Mouse (Mus musculus) forebrain, embryonic 14.5 days (tissue): Measurements from ENCODE around the gene Bcr. TPM values are rescaled to one million over a fixed set of nuclear protein-coding genes. Genes with fewer than 3 reads are reported as not detected.
A peak's percentile ranks its signal among the peaks of the same experiment; 100 is the strongest.

Experiments used
- ATAC-seq: fragments of 200-750 bp; cut with Nextera tagmentation; 2 replicates; pipeline ENCODE4 v1.8.0; 2017; ENCODE audit warnings: mild to moderate bottlenecking, moderate library complexity
- DNase-seq: peaks from one replicate; pipeline ENCODE4 v3.0.0-alpha.2; 2015; ENCODE audit warnings: low spot score
- H3K27ac ChIP-seq: fragments of 300-500 bp; sonication (generic); 2 replicates; pipeline ENCODE4 v1.5.1; 2014; ENCODE audit warnings: low read depth, mild to moderate bottlenecking, control low read depth, low read length, moderate library complexity
- H3K27me3 ChIP-seq: fragments of 300-500 bp; sonication (generic); replicated peaks from 2 replicates; pipeline ENCODE4 v1.6.1; 2014; ENCODE audit warnings: low read length, control low read depth, mixed read lengths; ENCODE audit not compliant: control insufficient read depth, insufficient read depth
- H3K36me3 ChIP-seq: fragments of 300-500 bp; sonication (generic); 2 replicates; pipeline ENCODE4 v1.6.1; 2014; ENCODE audit warnings: low read length, control low read depth; ENCODE audit not compliant: control insufficient read depth, insufficient read depth
- H3K4me1 ChIP-seq: fragments of 300-500 bp; sonication (generic); 2 replicates; pipeline ENCODE4 v1.6.1; 2014; ENCODE audit warnings: antibody characterized with exemption, low read length, control low read depth; ENCODE audit not compliant: control insufficient read depth, insufficient read depth
- H3K4me2 ChIP-seq: fragments of 300-500 bp; sonication (generic); 2 replicates; pipeline ENCODE4 v1.6.1; 2014; ENCODE audit warnings: mild to moderate bottlenecking, control low read depth, low read length
- H3K4me3 ChIP-seq: fragments of 300-500 bp; sonication (generic); 2 replicates; pipeline ENCODE4 v1.5.1; 2014; ENCODE audit warnings: low read depth, low read length, control low read depth
- H3K9ac ChIP-seq: fragments of 300-500 bp; sonication (generic); 2 replicates; pipeline ENCODE4 v1.6.1; 2014; ENCODE audit warnings: mild to moderate bottlenecking, low read length, control low read depth, moderate library complexity
- H3K9me3 ChIP-seq: fragments of 300-500 bp; sonication (generic); replicated peaks from 2 replicates; pipeline ENCODE4 v1.6.1; 2016; ENCODE audit warnings: low read length, control low read depth, mixed read lengths; ENCODE audit not compliant: control insufficient read depth
- WGBS: fragments of 180-500 bp; shearing (Covaris S2); extraction: QIAGEN DNeasy Blood & Tissue Kit; methylation state at CpG from one replicate; pipeline ENCODE4 v1.1.7; 2014; 5-methylcytosine and 5-hydroxymethylcytosine counted together
- polyA plus RNA-seq: library from polyadenylated mRNA; unstranded; fragments of >200 nt; fragmentation: Nextera tagmentation; extraction: Ambion mirVana; gene quantifications from 2 replicates; pipeline ENCODE4 v1.2.1, GENCODE M21; 2014

The Bcr gene
- polyA plus RNA-seq, result 12.6 and 12.8 TPM in 2 replicates

DNA sequence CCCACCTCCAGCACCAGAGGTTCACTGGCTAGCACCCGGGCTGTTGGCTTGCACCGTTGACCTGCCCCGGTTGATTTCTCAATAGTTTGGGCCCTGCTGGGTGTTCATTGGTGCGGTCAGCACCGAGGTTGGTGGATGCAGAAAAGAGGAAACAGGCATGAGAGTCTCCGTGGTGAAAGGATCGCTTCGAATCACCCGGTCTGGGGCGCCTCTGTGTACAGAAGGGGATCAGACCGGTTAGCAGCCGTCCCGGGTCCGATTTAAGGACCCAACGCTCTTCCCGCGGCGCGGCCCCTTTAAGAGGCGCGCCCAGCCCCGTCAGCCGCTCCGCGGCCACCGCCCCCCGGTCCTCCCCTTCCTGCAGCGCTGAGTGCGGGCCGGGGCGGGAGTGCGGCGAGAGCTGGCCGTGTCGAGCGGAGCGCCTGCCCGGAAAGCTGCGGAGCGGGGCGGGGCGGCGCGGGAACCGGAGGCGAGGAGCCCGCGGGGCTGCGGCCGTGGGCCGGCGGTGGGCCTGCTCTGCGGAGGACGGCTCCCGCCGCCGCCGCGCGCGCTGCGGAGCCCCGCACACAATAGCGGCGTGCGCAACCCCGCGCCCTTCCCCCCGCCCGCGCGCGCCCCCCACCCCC, at the start of gene Bcr:
Gene Bcr (plus strand): TSS at position 376 of the 626 bp plus-strand sequence.
- Histone ChIP-seq H3K9me3 (no peaks in the 10 kb centered on the region), H3K27me3 (no peaks in the 10 kb centered on the region), H3K27ac (peak within 1 kb of the TSS; percentile 87), H3K4me2 (peak within 1 kb of the TSS; percentile 93), H3K9ac (peak within 1 kb of the TSS; percentile 86), H3K4me1 (peaks cover 43% of the 10 kb centered on the region), H3K4me3 (peak within 1 kb of the TSS; percentile 92), H3K36me3 (no peaks in the 10 kb centered on the region)
- ATAC-seq, result peak; percentile 89
- under 1% methylated on average over 36 of the region's 73 CpGs for WGBS
- DNase-seq, result peak; percentile 88

DNA sequence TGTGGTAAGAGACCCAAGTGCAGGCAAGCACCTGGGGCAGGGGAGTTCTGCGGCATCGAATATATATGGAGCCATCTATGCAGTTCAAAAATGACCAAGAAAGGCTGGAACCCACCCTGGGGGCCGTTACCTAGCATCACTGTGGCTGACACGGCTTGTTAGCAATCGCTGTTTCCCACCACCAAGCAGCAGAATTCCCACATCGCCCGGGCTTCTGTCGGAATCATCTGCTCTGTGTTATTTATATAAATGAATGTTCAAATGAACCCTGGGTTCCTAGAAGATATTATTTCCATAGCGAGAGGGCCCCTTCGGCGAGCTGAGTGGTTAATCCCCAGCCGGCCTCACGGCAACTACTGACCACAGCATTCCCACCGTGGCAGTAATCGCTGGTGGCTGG, 49.7 kb upstream of the Bcr start:
- H3K4me3 ChIP-seq, result no peak overlapping the region

DNA sequence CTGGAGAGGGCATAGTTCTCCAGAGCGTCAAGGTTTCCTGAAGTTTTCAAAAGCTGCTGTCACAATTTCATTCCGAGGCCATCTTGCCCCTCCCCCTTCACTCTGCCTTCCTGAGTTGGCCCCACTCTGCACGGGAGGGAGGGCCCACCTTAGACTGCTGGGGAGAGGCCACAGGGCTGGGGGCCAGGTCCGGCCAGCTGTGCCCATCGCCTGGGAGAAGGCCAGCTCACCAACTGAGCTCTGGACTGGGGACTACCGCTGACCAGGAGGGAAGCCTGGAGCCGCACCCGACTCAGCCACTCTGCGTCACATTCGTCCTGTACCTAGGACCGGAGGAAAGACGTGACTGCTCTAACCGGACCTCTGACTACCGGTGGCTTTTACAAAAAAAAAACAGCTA, 44.9 kb upstream of the Bcr start:
- no peak overlapping the region for H3K27ac ChIP-seq
- DNase-seq, result no peak
- H3K27me3 ChIP-seq, result no peaks in the 10 kb centered on the region
- 0 out of 2 replicates have a peak, but pooled peaks have one; percentile 16 for ATAC-seq
- WGBS, result 72% methylated on average over 14 of the region's 14 CpGs
- H3K36me3 ChIP-seq, result peaks cover 7% of the 10 kb centered on the region; the same call in 1 of the 2 replicates
- no peak overlapping the region for H3K9ac ChIP-seq
- no peaks in the 10 kb centered on the region for H3K4me1 ChIP-seq
- H3K9me3 ChIP-seq, result no peaks in the 10 kb centered on the region
- H3K4me3 ChIP-seq, result no peak overlapping the region
- no peak overlapping the region for H3K4me2 ChIP-seq

More for the DNA sequence above, 49.7 kb upstream of the Bcr start:
- DNase-seq, result no peak
- no peaks in the 10 kb centered on the region for H3K4me1 ChIP-seq
- no peaks in the 10 kb centered on the region for H3K9me3 ChIP-seq
- H3K27me3 ChIP-seq, result no peaks in the 10 kb centered on the region
- no peak overlapping the region for H3K27ac ChIP-seq
- H3K36me3 ChIP-seq, result peaks cover 7% of the 10 kb centered on the region; the same call in 1 of the 2 replicates
- WGBS, result 89% methylated on average over 15 of the region's 15 CpGs
- no peak overlapping the region for H3K9ac ChIP-seq
- ATAC-seq, result no peak
- no peak overlapping the region for H3K4me2 ChIP-seq

DNA sequence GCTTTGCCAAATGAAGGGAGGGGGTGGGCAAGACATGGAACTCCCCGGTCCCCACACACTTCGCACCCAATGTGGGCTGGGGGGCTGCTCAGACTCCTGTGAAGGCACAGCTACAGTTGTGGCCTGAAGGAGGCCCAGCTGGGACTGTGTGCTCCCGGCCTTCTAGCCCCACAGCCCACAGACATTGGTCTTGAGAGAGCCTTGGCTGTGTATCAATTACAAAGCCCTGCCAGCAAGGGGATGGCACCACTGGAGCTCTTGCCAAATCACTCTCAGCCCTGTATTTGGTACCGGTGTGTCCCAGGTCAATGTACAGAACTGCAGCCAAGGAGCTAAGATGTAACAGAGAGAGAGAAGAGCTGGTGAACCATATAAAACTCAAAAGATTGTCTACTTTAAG, 43.9 kb upstream of the Bcr start:
- ATAC-seq, result 0 out of 2 replicates have a peak, but pooled peaks have one; percentile 27
- Histone ChIP-seq H3K4me2 (no peak overlapping the region), H3K9ac (no peak overlapping the region), H3K36me3 (peaks cover 7% of the 10 kb centered on the region; the same call in 1 of the 2 replicates), H3K4me1 (no peaks in the 10 kb centered on the region), H3K4me3 (no peak overlapping the region), H3K27ac (no peak overlapping the region), H3K27me3 (no peaks in the 10 kb centered on the region), H3K9me3 (no peaks in the 10 kb centered on the region)
- WGBS, result 73% methylated on average over 4 of the region's 4 CpGs
- DNase-seq, result no peak

DNA sequence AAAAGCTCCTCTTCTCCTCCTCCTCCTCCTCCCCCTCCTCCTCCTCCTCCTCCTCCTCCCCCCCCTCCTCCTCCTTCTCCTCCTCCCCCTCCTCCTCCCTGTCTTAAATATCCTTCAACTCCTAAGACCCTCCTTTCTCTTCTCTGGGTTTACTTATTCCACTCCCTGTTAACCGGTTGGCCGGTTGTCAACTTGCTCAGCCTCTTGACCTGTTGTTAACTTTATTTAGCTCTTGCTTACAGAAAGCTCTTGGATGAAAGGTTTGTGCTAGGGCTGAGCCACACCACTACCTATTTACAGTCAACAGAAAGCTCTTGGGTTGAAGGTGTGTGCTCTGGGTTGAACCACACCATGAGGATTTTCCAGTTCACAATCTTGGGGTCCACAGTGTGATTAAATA, 40.1 kb upstream of the Bcr start:
- H3K27ac ChIP-seq, result no peak overlapping the region
- no peak overlapping the region for H3K9ac ChIP-seq
- ATAC-seq (no peak), DNase-seq (no peak)
- H3K4me3 ChIP-seq, result no peak overlapping the region
- H3K9me3 ChIP-seq, result no peaks in the 10 kb centered on the region
- H3K4me2 ChIP-seq, result no peak overlapping the region
- no peaks in the 10 kb centered on the region for H3K27me3 ChIP-seq
- WGBS, result 59% methylated on average over 2 of the region's 2 CpGs
- H3K36me3 ChIP-seq, result peaks cover 3% of the 10 kb centered on the region; the same call in 1 of the 2 replicates
- no peaks in the 10 kb centered on the region for H3K4me1 ChIP-seq

DNA sequence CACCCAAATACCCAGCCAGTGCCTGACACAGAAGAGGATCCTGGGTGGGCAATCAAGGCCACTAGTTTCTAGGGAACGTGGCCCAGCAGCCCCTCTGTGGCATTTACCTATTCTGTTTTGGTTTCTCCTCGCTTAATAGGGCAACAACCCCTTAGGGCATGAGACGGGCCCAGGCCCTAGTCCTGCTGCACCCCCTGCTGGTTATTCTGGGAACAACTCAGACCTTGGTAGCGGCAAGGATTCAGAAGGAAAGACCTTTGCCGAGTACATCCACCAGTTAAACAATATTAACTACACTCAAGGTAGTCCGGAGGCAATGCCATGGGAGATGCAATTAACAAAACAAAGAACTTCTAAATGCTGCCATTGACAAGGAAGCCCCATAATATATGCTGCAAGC, 39.3 kb upstream of the Bcr start:
- WGBS, result 12% methylated on average over 6 of the region's 6 CpGs
- peak; percentile 80 for DNase-seq
- Histone ChIP-seq H3K9ac (no peak overlapping the region), H3K36me3 (no peaks in the 10 kb centered on the region), H3K4me3 (no peak overlapping the region), H3K4me1 (no peaks in the 10 kb centered on the region), H3K4me2 (no peak overlapping the region), H3K9me3 (no peaks in the 10 kb centered on the region), H3K27ac (no peak overlapping the region), H3K27me3 (no peaks in the 10 kb centered on the region)
- peak; percentile 47; the same call in 1 of the 2 replicates for ATAC-seq

DNA sequence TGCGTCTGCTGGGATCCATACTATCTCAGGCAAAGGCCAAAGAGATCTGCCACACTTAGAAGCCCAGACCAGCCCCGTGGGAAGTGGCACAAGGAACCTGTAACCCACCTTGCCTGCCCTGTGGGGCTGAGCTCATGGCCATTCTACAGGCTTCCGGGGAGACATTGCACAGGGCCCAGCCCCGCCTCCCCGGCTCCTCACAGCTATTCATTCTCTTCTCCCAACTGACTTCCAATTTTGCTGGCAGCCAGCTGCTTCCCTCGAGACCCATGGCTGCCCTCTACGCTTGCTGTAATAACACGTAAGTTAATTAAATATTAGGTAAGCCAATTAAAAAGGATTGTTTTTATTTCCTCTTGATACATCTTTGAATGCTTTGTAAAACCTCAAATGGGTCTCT, 33.9 kb upstream of the Bcr start:
- no peaks in the 10 kb centered on the region for H3K27me3 ChIP-seq
- H3K4me3 ChIP-seq, result no peak overlapping the region
- H3K4me2 ChIP-seq, result no peak overlapping the region
- no peak for ATAC-seq
- WGBS, result 54% methylated on average over 8 of the region's 8 CpGs
- H3K9ac ChIP-seq, result no peak overlapping the region
- DNase-seq, result no peak
- H3K36me3 ChIP-seq, result no peaks in the 10 kb centered on the region
- H3K4me1 ChIP-seq, result no peaks in the 10 kb centered on the region
- H3K27ac ChIP-seq, result no peak overlapping the region
- H3K9me3 ChIP-seq, result no peaks in the 10 kb centered on the region

DNA sequence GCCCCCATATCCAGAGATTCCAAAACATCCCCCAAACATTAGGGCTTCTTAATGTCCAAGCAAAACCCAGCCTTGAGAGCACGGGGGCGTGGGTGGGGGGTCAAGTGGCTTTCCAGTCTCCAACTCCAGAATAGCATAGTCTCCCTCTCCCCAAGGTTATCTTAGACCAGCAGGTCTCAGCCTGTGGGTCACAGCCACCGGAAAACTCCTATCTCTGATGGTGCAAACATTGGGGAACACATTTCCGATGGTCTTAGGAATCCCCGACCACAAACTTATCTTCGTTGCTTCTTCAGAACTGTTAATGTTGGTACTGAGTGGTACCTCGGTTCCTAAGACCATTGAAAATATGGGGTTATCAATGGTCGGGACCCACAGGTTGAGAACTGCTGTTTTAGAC, 31.6 kb upstream of the Bcr start:
- no peak overlapping the region for H3K4me2 ChIP-seq
- WGBS, result 87% methylated on average over 8 of the region's 8 CpGs
- H3K9ac ChIP-seq, result no peak overlapping the region
- H3K27me3 ChIP-seq, result no peaks in the 10 kb centered on the region
- no peaks in the 10 kb centered on the region for H3K36me3 ChIP-seq
- no peaks in the 10 kb centered on the region for H3K9me3 ChIP-seq
- ATAC-seq, result no peak
- H3K27ac ChIP-seq, result no peak overlapping the region
- DNase-seq, result no peak
- H3K4me3 ChIP-seq, result no peak overlapping the region
- H3K4me1 ChIP-seq, result peaks cover 13% of the 10 kb centered on the region

DNA sequence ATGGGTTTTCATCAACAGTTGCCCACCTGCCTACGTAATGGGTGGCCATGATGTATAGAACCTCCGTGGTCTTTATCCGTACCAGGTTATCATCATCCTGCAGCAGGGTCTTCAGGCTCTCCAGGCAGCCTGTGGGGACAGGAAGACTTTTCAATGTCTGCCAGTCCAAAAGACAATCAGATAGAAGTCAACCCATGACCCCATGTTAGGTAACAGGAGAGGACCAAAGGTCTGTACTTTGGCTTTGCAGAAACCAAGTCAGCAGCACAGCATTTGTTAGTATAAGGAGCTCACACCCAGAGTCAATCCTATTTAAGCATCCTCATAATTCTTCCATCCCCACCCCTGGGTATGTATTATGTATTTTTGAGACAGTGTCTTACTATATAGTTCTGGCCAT, 30.7 kb upstream of the Bcr start:
- 94% methylated on average over 3 of the region's 3 CpGs for WGBS
- H3K36me3 ChIP-seq, result no peaks in the 10 kb centered on the region
- ATAC-seq, result no peak
- H3K27ac ChIP-seq, result no peak overlapping the region
- H3K4me2 ChIP-seq, result no peak overlapping the region
- H3K27me3 ChIP-seq, result no peaks in the 10 kb centered on the region
- no peak overlapping the region for H3K9ac ChIP-seq
- H3K4me1 ChIP-seq, result peaks cover 13% of the 10 kb centered on the region
- H3K4me3 ChIP-seq, result no peak overlapping the region
- no peaks in the 10 kb centered on the region for H3K9me3 ChIP-seq
- no peak for DNase-seq
